Mouse (Mus musculus) heart, embryonic 16.5 days (tissue): ENCODE measurements around the gene Dab1. TPM values are rescaled to one million over a fixed set of nuclear protein-coding genes. Genes with fewer than 3 reads are reported as not detected.

ENCODE experiments used
- ATAC-seq: fragments of 200-750 bp; cut with Nextera tagmentation; replicated peaks from 2 replicates; pipeline ENCODE4 v1.8.0; 2017; ENCODE audit warnings: moderate number of reproducible peaks; ENCODE audit not compliant: insufficient read depth, low FRiP score; ENCODE audit errors: extremely low read depth
- H3K27ac ChIP-seq: fragments of 300-500 bp; sonication (generic); 2 replicates; pipeline ENCODE4 v1.5.1; 2014; ENCODE audit warnings: mild to moderate bottlenecking, low read length, control low read depth, moderate library complexity
- H3K27me3 ChIP-seq: fragments of 300-500 bp; sonication (generic); 2 replicates; pipeline ENCODE4 v1.6.1; 2014; ENCODE audit warnings: low read length, mixed read lengths; ENCODE audit not compliant: control insufficient read depth, insufficient read depth
- H3K36me3 ChIP-seq: fragments of 300-500 bp; sonication (generic); 2 replicates; pipeline ENCODE4 v1.6.1; 2014; ENCODE audit not compliant: control insufficient read depth, insufficient read depth
- H3K4me1 ChIP-seq: fragments of 300-500 bp; sonication (generic); 2 replicates; pipeline ENCODE4 v1.6.1; 2014; ENCODE audit warnings: low read length, mixed read lengths; ENCODE audit not compliant: control insufficient read depth, insufficient read depth
- H3K4me2 ChIP-seq: fragments of 300-500 bp; sonication (generic); 2 replicates; pipeline ENCODE4 v1.6.1; 2014; ENCODE audit warnings: low read depth, mild to moderate bottlenecking, control low read depth, low read length
- H3K4me3 ChIP-seq: fragments of 300-500 bp; sonication (generic); 2 replicates; pipeline ENCODE4 v1.5.1; 2014; ENCODE audit warnings: mild to moderate bottlenecking, control low read depth, low read length
- H3K9ac ChIP-seq: fragments of 300-500 bp; sonication (generic); 2 replicates; pipeline ENCODE4 v1.6.1; 2014; ENCODE audit warnings: low read length, control low read depth
- H3K9me3 ChIP-seq: fragments of 300-500 bp; sonication (generic); replicated peaks from 2 replicates; pipeline ENCODE4 v1.6.1; 2016; ENCODE audit warnings: low read length; ENCODE audit not compliant: control insufficient read depth
- WGBS: fragments of 180-500 bp; shearing (Covaris S2); extraction: QIAGEN DNeasy Blood & Tissue Kit; methylation state at CpG from one replicate; pipeline ENCODE4 v1.1.7; 2014; 5-methylcytosine and 5-hydroxymethylcytosine counted together
- polyA plus RNA-seq: library from polyadenylated mRNA; unstranded; fragments of >200 nt; fragmentation: Nextera tagmentation; extraction: Ambion mirVana; gene quantifications from 2 replicates; pipeline ENCODE4 v1.2.1, GENCODE M21; 2015

The Dab1 gene
- polyA plus RNA-seq, 1 experiment from 2014 or later = 0.85 TPM

- 43% methylated on average over 3 of the region's 3 CpGs for WGBS
- Histone ChIP-seq H3K27me3 (no peaks in the 10 kb centered on the region), H3K9me3 (no peaks in the 10 kb centered on the region), H3K4me3 (no peak overlapping the region), H3K4me2 (no peak overlapping the region), H3K4me1 (no peaks in the 10 kb centered on the region), H3K9ac (no peak overlapping the region), H3K36me3 (no peaks in the 10 kb centered on the region), H3K27ac (no peak overlapping the region)
- ATAC-seq = no peak
Measured at GRCm38 (mm10) chr4:104332399-104332798, 713.2 kb downstream of the Dab1 start.

GRCm38 (mm10) chr4:104337279-104337678, 718.1 kb downstream of the Dab1 start:
- H3K36me3 ChIP-seq = no peaks in the 10 kb centered on the region
- no peaks in the 10 kb centered on the region for H3K4me1 ChIP-seq
- no peak overlapping the region for H3K4me3 ChIP-seq
- no peak overlapping the region for H3K27ac ChIP-seq
- no peak overlapping the region for H3K4me2 ChIP-seq
- no peaks in the 10 kb centered on the region for H3K9me3 ChIP-seq
- no peak overlapping the region for H3K9ac ChIP-seq
- 80% methylated on average over 10 of the region's 10 CpGs for WGBS
- ATAC-seq = no peak
- no peaks in the 10 kb centered on the region for H3K27me3 ChIP-seq

- ATAC-seq = no peak
- no peaks in the 10 kb centered on the region for H3K27me3 ChIP-seq
- H3K4me3 ChIP-seq = no peak overlapping the region
- H3K27ac ChIP-seq = no peak overlapping the region
- H3K4me1 ChIP-seq = no peaks in the 10 kb centered on the region
- 83% methylated on average over 2 of the region's 2 CpGs for WGBS
- no peaks in the 10 kb centered on the region for H3K9me3 ChIP-seq
- H3K4me2 ChIP-seq = no peak overlapping the region
- H3K36me3 ChIP-seq = no peaks in the 10 kb centered on the region
- no peak overlapping the region for H3K9ac ChIP-seq
Measured at GRCm38 (mm10) chr4:104338382-104338781, 719.2 kb downstream of the Dab1 start.

- Histone ChIP-seq H3K4me2 (no peak overlapping the region), H3K27ac (no peak overlapping the region), H3K27me3 (peaks cover 19% of the 10 kb centered on the region), H3K9ac (no peak overlapping the region), H3K4me1 (no peaks in the 10 kb centered on the region), H3K36me3 (no peaks in the 10 kb centered on the region), H3K4me3 (no peak overlapping the region), H3K9me3 (no peaks in the 10 kb centered on the region)
- WGBS = 54% methylated on average over 1 of the region's 1 CpGs
- ATAC-seq = no peak
Measured at GRCm38 (mm10) chr4:104361345-104361744, 742.2 kb downstream of the Dab1 start.

- H3K9ac ChIP-seq = peak overlapping the region; percentile 56; the same call in 1 of the 2 replicates
- H3K4me1 ChIP-seq = peaks cover 11% of the 10 kb centered on the region
- H3K27ac ChIP-seq = no peak overlapping the region
Measured at GRCm38 (mm10) chr4:104366491-104366890, 747.3 kb downstream of the Dab1 start.

GRCm38 (mm10) chr4:104366894-104367740, 748.0 kb downstream of the Dab1 start:
- Histone ChIP-seq H3K9me3 (no peaks in the 10 kb centered on the region), H3K36me3 (no peaks in the 10 kb centered on the region), H3K9ac (peak overlapping the region; percentile 56), H3K4me1 (peaks cover 11% of the 10 kb centered on the region), H3K4me2 (peak overlapping the region; percentile 86), H3K27ac (no peak overlapping the region), H3K4me3 (peak overlapping the region; percentile 62), H3K27me3 (peaks cover 66% of the 10 kb centered on the region)
- ATAC-seq = peak; percentile 79
- under 1% methylated on average over 88 of the region's 94 CpGs for WGBS

More at GRCm38 (mm10) chr4:104366491-104366890, 747.3 kb downstream of the Dab1 start:
- no peaks in the 10 kb centered on the region for H3K36me3 ChIP-seq
- 11% methylated on average over 8 of the region's 8 CpGs for WGBS
- peak overlapping the region; percentile 86 for H3K4me2 ChIP-seq
- H3K9me3 ChIP-seq = no peaks in the 10 kb centered on the region
- H3K4me3 ChIP-seq = peak overlapping the region; percentile 62
- no peak for ATAC-seq
- H3K27me3 ChIP-seq = peaks cover 66% of the 10 kb centered on the region

GRCm38 (mm10) chr4:104367741-104368411, 748.7 kb downstream of the Dab1 start:
- Histone ChIP-seq H3K9ac (peak overlapping the region; percentile 56), H3K9me3 (no peaks in the 10 kb centered on the region), H3K4me2 (peak overlapping the region; percentile 86), H3K27ac (no peak overlapping the region), H3K27me3 (peaks cover 66% of the 10 kb centered on the region), H3K36me3 (no peaks in the 10 kb centered on the region), H3K4me3 (peak overlapping the region; percentile 62), H3K4me1 (peaks cover 11% of the 10 kb centered on the region)
- under 1% methylated on average over 40 of the region's 48 CpGs for WGBS
- ATAC-seq = peak; percentile 47

- Histone ChIP-seq H3K36me3 (no peaks in the 10 kb centered on the region), H3K4me3 (peak overlapping the region; percentile 62), H3K27me3 (peaks cover 65% of the 10 kb centered on the region), H3K27ac (no peak overlapping the region), H3K9me3 (no peaks in the 10 kb centered on the region), H3K4me2 (peak overlapping the region; percentile 86), H3K4me1 (peaks cover 11% of the 10 kb centered on the region), H3K9ac (no peak overlapping the region)
- no peak for ATAC-seq
- WGBS = under 1% methylated on average over 20 of the region's 20 CpGs
Measured at GRCm38 (mm10) chr4:104368561-104369021, 749.4 kb downstream of the Dab1 start.

- Histone ChIP-seq H3K9me3 (no peaks in the 10 kb centered on the region), H3K4me3 (peak overlapping the region; percentile 62), H3K27me3 (peaks cover 64% of the 10 kb centered on the region), H3K4me2 (peak overlapping the region; percentile 86), H3K9ac (no peak overlapping the region), H3K4me1 (peaks cover 11% of the 10 kb centered on the region), H3K36me3 (no peaks in the 10 kb centered on the region), H3K27ac (no peak overlapping the region)
- ATAC-seq = no peak
- 14% methylated on average over 7 of the region's 7 CpGs for WGBS
Measured at GRCm38 (mm10) chr4:104369091-104369490, 749.9 kb downstream of the Dab1 start.
